Mouse (Mus musculus): Measurements from ENCODE around the gene Pgm1. TPM values are rescaled to one million over a fixed set of nuclear protein-coding genes. Genes with fewer than 3 reads are reported as not detected.

The Pgm1 gene
- polyA plus RNA-seq, 1 experiment from 2014 or later, result 43.5 TPM

DNA sequence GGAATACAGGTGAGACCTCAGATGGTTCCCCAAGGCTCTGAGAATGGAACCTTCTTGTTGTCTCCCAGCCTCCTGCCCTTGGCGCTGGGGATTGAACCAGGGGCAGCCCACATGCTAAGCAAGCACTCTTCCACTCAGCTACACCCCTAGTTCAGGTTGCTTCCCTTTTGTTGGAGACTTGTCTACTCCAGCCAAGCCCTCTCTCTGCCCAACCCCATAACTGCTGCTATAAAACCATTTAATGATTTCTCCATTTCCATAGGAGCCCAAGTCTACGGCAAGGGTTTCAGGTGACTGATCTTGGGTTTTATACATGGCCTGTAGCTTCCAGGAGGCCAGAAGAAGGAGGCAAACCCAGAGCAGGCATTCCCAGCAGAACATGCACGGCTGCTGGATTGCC is 98.6 kb downstream of the Pgm1 start:
- Histone ChIP-seq H3K4me3 (no peak overlapping the region), H3K9ac (no peak overlapping the region), H3K4me1 (no peaks in the 10 kb centered on the region), H3K4me2 (replicated peaks) (no peak overlapping the region), H3K27ac (no peak overlapping the region), H3K9me3 (no peaks in the 10 kb centered on the region), H3K27me3 (no peaks in the 10 kb centered on the region), H3K36me3 (no peaks in the 10 kb centered on the region)
- 75% methylated on average over 3 of the region's 3 CpGs for WGBS
- no peak for ATAC-seq (ENCODE audit: insufficient number of reproducible peaks, insufficient read depth, low FRiP score, low TSS enrichment)

- WGBS, result 13% methylated on average over 3 of the region's 3 CpGs
- Histone ChIP-seq H3K9me3 (no peaks in the 10 kb centered on the region), H3K27ac (no peak overlapping the region), H3K4me3 (no peak overlapping the region), H3K9ac (no peak overlapping the region), H3K27me3 (no peaks in the 10 kb centered on the region), H3K4me2 (replicated peaks) (no peak overlapping the region), H3K4me1 (peaks cover 4% of the 10 kb centered on the region; the same call in 1 of the 2 replicates), H3K36me3 (no peaks in the 10 kb centered on the region)
- ATAC-seq (ENCODE audit: insufficient number of reproducible peaks, insufficient read depth, low FRiP score, low TSS enrichment), result no peak
These were observed 99.4 kb downstream of the Pgm1 start for GRCm38 (mm10) chr4:100028641-100029040.

GRCm38 (mm10) chr4:100031270-100031669 is 102.1 kb downstream of the Pgm1 start:
- Histone ChIP-seq H3K4me1 (peaks cover 9% of the 10 kb centered on the region; the same call in 1 of the 2 replicates), H3K27me3 (no peaks in the 10 kb centered on the region), H3K36me3 (no peaks in the 10 kb centered on the region), H3K9ac (no peak overlapping the region), H3K27ac (no peak overlapping the region), H3K4me3 (no peak overlapping the region), H3K9me3 (no peaks in the 10 kb centered on the region), H3K4me2 (replicated peaks) (no peak overlapping the region)
- WGBS, result 60% methylated on average over 6 of the region's 6 CpGs
- no peak for ATAC-seq (ENCODE audit: insufficient number of reproducible peaks, insufficient read depth, low FRiP score, low TSS enrichment)

DNA sequence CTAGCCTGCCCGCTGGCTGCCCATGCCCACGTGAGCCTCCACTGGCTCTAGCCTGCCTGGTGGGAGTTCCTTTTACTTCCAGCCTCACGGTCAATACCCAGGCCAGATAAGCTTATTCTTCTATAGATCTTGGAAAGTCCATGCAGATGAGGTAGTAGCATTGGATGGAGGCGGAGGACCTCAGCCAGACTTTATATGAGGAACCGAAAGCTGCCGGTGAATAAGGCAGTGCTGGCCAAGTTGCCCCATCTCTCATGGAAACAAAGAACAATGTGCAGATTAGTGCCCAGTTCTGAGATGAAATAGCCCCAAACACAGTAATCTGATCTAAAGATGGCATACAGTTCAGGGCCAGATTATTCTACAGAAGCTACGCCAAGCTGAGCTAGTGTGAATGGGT is 103.4 kb downstream of the Pgm1 start:
- no peaks in the 10 kb centered on the region for H3K27me3 ChIP-seq
- H3K9ac ChIP-seq, result no peak overlapping the region
- no peaks in the 10 kb centered on the region for H3K36me3 ChIP-seq
- no peak overlapping the region for H3K4me2 ChIP-seq (replicated peaks)
- peaks cover 17% of the 10 kb centered on the region; the same call in 1 of the 2 replicates for H3K4me1 ChIP-seq
- H3K27ac ChIP-seq, result no peak overlapping the region
- no peaks in the 10 kb centered on the region for H3K9me3 ChIP-seq
- 91% methylated on average over 7 of the region's 7 CpGs for WGBS
- no peak overlapping the region for H3K4me3 ChIP-seq
- no peak for ATAC-seq (ENCODE audit: insufficient number of reproducible peaks, insufficient read depth, low FRiP score, low TSS enrichment)

GRCm38 (mm10) chr4:100033944-100034343 is 104.7 kb downstream of the Pgm1 start:
- Histone ChIP-seq H3K27ac (no peak overlapping the region), H3K4me2 (replicated peaks) (no peak overlapping the region), H3K9me3 (no peaks in the 10 kb centered on the region), H3K4me3 (no peak overlapping the region), H3K9ac (no peak overlapping the region), H3K27me3 (no peaks in the 10 kb centered on the region), H3K4me1 (peaks cover 17% of the 10 kb centered on the region; the same call in 1 of the 2 replicates), H3K36me3 (no peaks in the 10 kb centered on the region)
- no peak for ATAC-seq (ENCODE audit: insufficient number of reproducible peaks, insufficient read depth, low FRiP score, low TSS enrichment)
- 77% methylated on average over 4 of the region's 4 CpGs for WGBS

DNA sequence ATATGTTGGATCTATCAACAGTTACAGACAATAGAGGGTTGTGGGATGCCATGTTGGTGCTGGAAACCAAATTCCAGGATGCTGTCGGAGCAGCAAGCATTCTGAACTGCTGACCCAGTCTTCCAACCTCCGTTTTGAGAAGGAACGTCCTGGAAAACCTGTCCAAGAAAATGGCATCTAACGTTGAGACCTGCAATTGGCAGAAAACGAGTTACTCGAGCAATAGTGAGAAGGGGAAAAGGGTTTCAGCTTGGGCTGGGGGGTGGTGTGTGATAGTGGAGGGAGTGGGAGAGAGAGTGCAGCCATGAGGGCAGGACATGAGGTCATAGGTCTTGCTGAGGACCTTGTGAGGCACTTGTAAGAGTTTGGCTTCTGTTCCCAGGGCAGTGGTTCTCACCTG is 105.8 kb downstream of the Pgm1 start:
- ATAC-seq (ENCODE audit: insufficient number of reproducible peaks, insufficient read depth, low FRiP score, low TSS enrichment), result no peak
- Histone ChIP-seq H3K9me3 (no peaks in the 10 kb centered on the region), H3K4me1 (peaks cover 17% of the 10 kb centered on the region; the same call in 1 of the 2 replicates), H3K36me3 (no peaks in the 10 kb centered on the region), H3K27ac (no peak overlapping the region), H3K9ac (no peak overlapping the region), H3K27me3 (no peaks in the 10 kb centered on the region), H3K4me3 (no peak overlapping the region), H3K4me2 (replicated peaks) (no peak overlapping the region)
- 75% methylated on average over 6 of the region's 6 CpGs for WGBS

DNA sequence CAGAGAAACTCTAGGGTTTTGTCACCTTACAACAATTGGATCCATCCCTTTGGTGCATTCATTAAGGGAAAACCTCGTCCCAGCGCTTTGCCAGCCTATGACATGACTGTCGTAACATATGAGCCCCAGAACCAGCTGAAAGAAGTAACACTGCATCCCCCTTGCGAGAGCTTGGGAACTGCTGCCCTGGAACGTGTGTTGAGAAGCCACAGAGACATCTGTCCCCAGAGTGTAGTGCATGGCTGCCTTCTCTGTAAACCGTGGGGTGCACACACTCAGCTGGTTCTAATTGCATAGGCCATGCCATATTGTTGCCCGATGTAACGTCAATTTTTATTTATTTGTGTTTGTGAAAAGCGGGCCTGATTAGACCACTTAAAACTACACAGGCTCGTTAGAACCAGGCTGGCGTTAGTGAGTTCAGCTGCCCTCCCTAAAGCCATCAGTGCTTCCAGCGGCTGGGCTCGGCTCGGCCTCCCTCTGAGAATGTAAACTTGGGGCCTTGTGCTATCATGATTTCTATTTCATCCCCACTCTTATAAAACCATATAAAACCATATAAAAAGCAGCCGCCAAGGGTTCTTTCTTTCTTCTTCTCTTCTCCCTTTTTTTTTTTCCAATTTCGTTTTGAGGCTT is 106.8 kb downstream of the Pgm1 start:
- no peaks in the 10 kb centered on the region for H3K36me3 ChIP-seq
- H3K4me3 ChIP-seq, result no peak overlapping the region
- 34% methylated on average over 16 of the region's 16 CpGs for WGBS
- no peaks in the 10 kb centered on the region for H3K9me3 ChIP-seq
- ATAC-seq (ENCODE audit: insufficient number of reproducible peaks, insufficient read depth, low FRiP score, low TSS enrichment), result no peak
- H3K4me2 ChIP-seq (replicated peaks), result no peak overlapping the region; the same call in 1 of the 2 replicates
- no peaks in the 10 kb centered on the region for H3K27me3 ChIP-seq
- no peak overlapping the region for H3K27ac ChIP-seq
- peaks cover 17% of the 10 kb centered on the region; the same call in 1 of the 2 replicates for H3K4me1 ChIP-seq
- H3K9ac ChIP-seq, result no peak overlapping the region

Other genes starting within 250 kb of the Pgm1 start
- 23.2 and 23.9 TPM in 2 replicates for gene Alg6, start 213.8 kb upstream of the Pgm1 start, polyA plus RNA-seq (2016; fragmentation: Nextera tagmentation; extraction: Ambion mirVana)
- 21.8 and 26.6 TPM in 2 replicates for gene Efcab7, start 100.2 kb upstream of the Pgm1 start, polyA plus RNA-seq (2016; fragmentation: Nextera tagmentation; extraction: Ambion mirVana)
- gene Itgb3bp, start 399 bp downstream of the Pgm1 start, polyA plus RNA-seq (2016; fragmentation: Nextera tagmentation; extraction: Ambion mirVana), result 45.2 and 49.4 TPM in 2 replicates
- 22.4 and 24.3 TPM in 2 replicates for gene Ror1, start 166.4 kb downstream of the Pgm1 start, polyA plus RNA-seq (2016; fragmentation: Nextera tagmentation; extraction: Ambion mirVana)

Measured in embryonic facial prominence, embryonic 12.5 days (tissue).